Mouse (Mus musculus): ENCODE data around the gene Gm20388. TPM values are rescaled to one million over a fixed set of nuclear protein-coding genes. Genes with fewer than 3 reads are reported as not detected.

Gm20388 gene
- polyA plus RNA-seq, 1 experiment from 2014 or later: 4.4 TPM

- H3K27ac ChIP-seq: peak overlapping the region; percentile 57
- H3K27me3 ChIP-seq: peaks cover 59% of the 10 kb centered on the region
- H3K9me3 ChIP-seq: peaks cover 3% of the 10 kb centered on the region; the same call in 1 of the 2 replicates
- H3K4me2 ChIP-seq (replicated peaks): peak overlapping the region; percentile 86
- no peaks in the 10 kb centered on the region for H3K36me3 ChIP-seq
- peaks cover 39% of the 10 kb centered on the region for H3K4me1 ChIP-seq (replicated peaks)
- 0% methylated on average over 37 of the region's 37 CpGs for WGBS
- H3K4me3 ChIP-seq (replicated peaks): peak overlapping the region; percentile 68
- ATAC-seq: peak; percentile 44
- peak overlapping the region; percentile 73 for H3K9ac ChIP-seq (replicated peaks)
Measured at GRCm38 (mm10) chr8:121730646-121731045, 1820.0 kb downstream of the Gm20388 start.

- no peaks in the 10 kb centered on the region for H3K36me3 ChIP-seq
- H3K9me3 ChIP-seq: peaks cover 3% of the 10 kb centered on the region; the same call in 1 of the 2 replicates
- 2% methylated on average over 11 of the region's 11 CpGs for WGBS
- peak overlapping the region; percentile 68 for H3K4me3 ChIP-seq (replicated peaks)
- peaks cover 39% of the 10 kb centered on the region for H3K4me1 ChIP-seq (replicated peaks)
- peak overlapping the region; percentile 57 for H3K27ac ChIP-seq
- H3K9ac ChIP-seq (replicated peaks): peak overlapping the region; percentile 73
- peak; percentile 51 for ATAC-seq
- peak overlapping the region; percentile 86 for H3K4me2 ChIP-seq (replicated peaks)
- H3K27me3 ChIP-seq: peaks cover 59% of the 10 kb centered on the region
Measured at GRCm38 (mm10) chr8:121731060-121731459, 1820.4 kb downstream of the Gm20388 start.

GRCm38 (mm10) chr8:121731471-121732333, 1821.1 kb downstream of the Gm20388 start:
- H3K27me3 ChIP-seq: peaks cover 59% of the 10 kb centered on the region

GRCm38 (mm10) chr8:121732334-121732665, 1821.7 kb downstream of the Gm20388 start:
- H3K36me3 ChIP-seq: no peaks in the 10 kb centered on the region
- no peak overlapping the region for H3K27ac ChIP-seq
- H3K9ac ChIP-seq (replicated peaks): peak overlapping the region; percentile 73
- H3K4me3 ChIP-seq (replicated peaks): peak overlapping the region; percentile 68
- H3K9me3 ChIP-seq: peaks cover 2% of the 10 kb centered on the region; the same call in 1 of the 2 replicates
- WGBS: 53% methylated on average over 4 of the region's 4 CpGs
- peaks cover 58% of the 10 kb centered on the region for H3K27me3 ChIP-seq
- no peak for ATAC-seq
- peaks cover 41% of the 10 kb centered on the region for H3K4me1 ChIP-seq (replicated peaks)
- peak overlapping the region; percentile 86 for H3K4me2 ChIP-seq (replicated peaks)

More at GRCm38 (mm10) chr8:121731471-121732333, 1821.1 kb downstream of the Gm20388 start:
- Histone ChIP-seq H3K4me1 (replicated peaks) (peaks cover 41% of the 10 kb centered on the region), H3K9ac (replicated peaks) (peak overlapping the region; percentile 73), H3K36me3 (no peaks in the 10 kb centered on the region), H3K4me2 (replicated peaks) (peak overlapping the region; percentile 86), H3K9me3 (peaks cover 3% of the 10 kb centered on the region; the same call in 1 of the 2 replicates), H3K27ac (peak overlapping the region; percentile 57), H3K4me3 (replicated peaks) (peak overlapping the region; percentile 68)
- ATAC-seq: peak; percentile 31; the same call in 1 of the 2 replicates
- 5% methylated on average over 26 of the region's 26 CpGs for WGBS

- Histone ChIP-seq H3K9me3 (no peaks in the 10 kb centered on the region), H3K4me2 (replicated peaks) (no peak overlapping the region), H3K36me3 (no peaks in the 10 kb centered on the region), H3K27ac (no peak overlapping the region), H3K4me3 (replicated peaks) (no peak overlapping the region), H3K9ac (replicated peaks) (no peak overlapping the region), H3K4me1 (replicated peaks) (peaks cover 41% of the 10 kb centered on the region), H3K27me3 (peaks cover 39% of the 10 kb centered on the region)
- WGBS: 89% methylated on average over 16 of the region's 16 CpGs
- no peak for ATAC-seq
Measured at GRCm38 (mm10) chr8:121734262-121734661, 1823.6 kb downstream of the Gm20388 start.

- Histone ChIP-seq H3K9ac (replicated peaks) (no peak overlapping the region), H3K27ac (no peak overlapping the region), H3K27me3 (peaks cover 25% of the 10 kb centered on the region), H3K4me2 (replicated peaks) (no peak overlapping the region), H3K4me3 (replicated peaks) (no peak overlapping the region), H3K4me1 (replicated peaks) (peaks cover 29% of the 10 kb centered on the region), H3K9me3 (no peaks in the 10 kb centered on the region), H3K36me3 (no peaks in the 10 kb centered on the region)
- WGBS: 18% methylated on average over 7 of the region's 7 CpGs
- no peak for ATAC-seq
Measured at GRCm38 (mm10) chr8:121736236-121736635, 1825.6 kb downstream of the Gm20388 start.

- Histone ChIP-seq H3K4me3 (replicated peaks) (no peak overlapping the region), H3K4me1 (replicated peaks) (0 out of 2 replicates have a peak, but pooled peaks cover 2% of the 10 kb centered on the region), H3K9ac (replicated peaks) (no peak overlapping the region), H3K9me3 (no peaks in the 10 kb centered on the region), H3K27ac (no peak overlapping the region), H3K36me3 (no peaks in the 10 kb centered on the region), H3K4me2 (replicated peaks) (no peak overlapping the region), H3K27me3 (no peaks in the 10 kb centered on the region)
- 92% methylated on average over 10 of the region's 10 CpGs for WGBS
- ATAC-seq: no peak
Measured at GRCm38 (mm10) chr8:121740721-121741120, 1830.1 kb downstream of the Gm20388 start.

- Histone ChIP-seq H3K27me3 (no peaks in the 10 kb centered on the region; the same call in 1 of the 2 replicates), H3K27ac (no peak overlapping the region), H3K4me3 (replicated peaks) (no peak overlapping the region), H3K9ac (replicated peaks) (no peak overlapping the region), H3K36me3 (peaks cover 19% of the 10 kb centered on the region), H3K4me2 (replicated peaks) (no peak overlapping the region), H3K9me3 (no peaks in the 10 kb centered on the region; the same call in 1 of the 2 replicates), H3K4me1 (replicated peaks) (no peaks in the 10 kb centered on the region)
- ATAC-seq: no peak
- WGBS: 86% methylated on average over 9 of the region's 9 CpGs
Measured at GRCm38 (mm10) chr8:121749501-121749900, 1838.9 kb downstream of the Gm20388 start.

GRCm38 (mm10) chr8:121750512-121750911, 1839.9 kb downstream of the Gm20388 start:
- H3K36me3 ChIP-seq: peaks cover 19% of the 10 kb centered on the region
- ATAC-seq: no peak
- no peak overlapping the region for H3K4me3 ChIP-seq (replicated peaks)
- WGBS: 41% methylated on average over 3 of the region's 3 CpGs
- no peaks in the 10 kb centered on the region; the same call in 1 of the 2 replicates for H3K9me3 ChIP-seq
- no peak overlapping the region for H3K27ac ChIP-seq
- no peak overlapping the region for H3K9ac ChIP-seq (replicated peaks)
- no peaks in the 10 kb centered on the region; the same call in 1 of the 2 replicates for H3K4me1 ChIP-seq (replicated peaks)
- no peak overlapping the region for H3K4me2 ChIP-seq (replicated peaks)
- no peaks in the 10 kb centered on the region; the same call in 1 of the 2 replicates for H3K27me3 ChIP-seq

- ATAC-seq: no peak
Measured at GRCm38 (mm10) chr8:121751407-121751806, 1840.8 kb downstream of the Gm20388 start.

GRCm38 (mm10) chr8:121758470-121758869, 1847.8 kb downstream of the Gm20388 start:
- H3K9ac ChIP-seq (replicated peaks): no peak overlapping the region
- ATAC-seq: no peak
- no peak overlapping the region for H3K4me2 ChIP-seq (replicated peaks)
- no peak overlapping the region for H3K27ac ChIP-seq
- H3K27me3 ChIP-seq: no peaks in the 10 kb centered on the region; the same call in 1 of the 2 replicates
- no peak overlapping the region for H3K4me3 ChIP-seq (replicated peaks)
- H3K9me3 ChIP-seq: no peaks in the 10 kb centered on the region
- 78% methylated on average over 12 of the region's 12 CpGs for WGBS
- peaks cover 11% of the 10 kb centered on the region; the same call in 1 of the 2 replicates for H3K4me1 ChIP-seq (replicated peaks)
- peaks cover 17% of the 10 kb centered on the region for H3K36me3 ChIP-seq

More at GRCm38 (mm10) chr8:121751407-121751806, 1840.8 kb downstream of the Gm20388 start:
- Histone ChIP-seq H3K27ac (no peak overlapping the region), H3K27me3 (no peaks in the 10 kb centered on the region; the same call in 1 of the 2 replicates), H3K9ac (replicated peaks) (no peak overlapping the region), H3K9me3 (no peaks in the 10 kb centered on the region; the same call in 1 of the 2 replicates), H3K4me2 (replicated peaks) (no peak overlapping the region), H3K4me3 (replicated peaks) (no peak overlapping the region), H3K4me1 (replicated peaks) (no peaks in the 10 kb centered on the region; the same call in 1 of the 2 replicates), H3K36me3 (peaks cover 19% of the 10 kb centered on the region)
- 25% methylated on average over 3 of the region's 3 CpGs for WGBS

- 74% methylated on average over 7 of the region's 7 CpGs for WGBS
- H3K4me3 ChIP-seq (replicated peaks): no peak overlapping the region
- peaks cover 15% of the 10 kb centered on the region; the same call in 1 of the 2 replicates for H3K4me1 ChIP-seq (replicated peaks)
- no peaks in the 10 kb centered on the region for H3K9me3 ChIP-seq
- H3K9ac ChIP-seq (replicated peaks): no peak overlapping the region
- no peak overlapping the region for H3K4me2 ChIP-seq (replicated peaks)
- no peak overlapping the region for H3K27ac ChIP-seq
- 0 out of 2 replicates have a peak, but pooled peaks cover 8% of the 10 kb centered on the region for H3K36me3 ChIP-seq
- no peaks in the 10 kb centered on the region; the same call in 1 of the 2 replicates for H3K27me3 ChIP-seq
- ATAC-seq: no peak
Measured at GRCm38 (mm10) chr8:121760484-121760883, 1849.8 kb downstream of the Gm20388 start.

Data from midbrain, embryonic 13.5 days (tissue).